Mouse (Mus musculus) heart, adult 9 months (tissue): ENCODE measurements around the gene Sult1a1.

ENCODE experiments used
- DNase-seq, 2 experiments: peaks; one replicate each; pipeline ENCODE4 v3.0.0; 2022; ENCODE audit warnings: low spot score in 2 of 2

The Sult1a1 gene

DNA sequence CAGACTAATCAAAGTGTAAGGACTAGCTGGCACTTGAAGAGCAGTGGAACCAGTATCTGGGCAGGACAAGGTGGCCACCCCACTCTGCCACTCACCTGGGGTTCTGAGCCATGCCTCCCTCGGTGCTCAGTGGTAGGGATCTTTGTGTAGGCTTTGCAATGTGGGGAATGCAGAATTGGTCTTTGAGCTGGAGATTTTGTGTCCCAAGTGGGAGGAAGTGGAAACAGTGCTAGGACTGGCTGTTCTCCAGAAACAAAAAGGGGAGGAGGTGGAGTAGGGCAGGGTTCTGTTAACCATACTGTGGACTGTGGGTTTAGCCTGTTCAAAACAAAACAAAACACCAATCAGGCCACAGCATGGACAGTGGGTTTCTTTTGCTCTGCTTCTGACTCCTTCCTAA, at the start of gene Sult1a1:
Sult1a1 (minus strand) TSS at position 226 of the 400 bp plus-strand sequence.
- peak; percentile 80 to 88 for DNase-seq

DNA sequence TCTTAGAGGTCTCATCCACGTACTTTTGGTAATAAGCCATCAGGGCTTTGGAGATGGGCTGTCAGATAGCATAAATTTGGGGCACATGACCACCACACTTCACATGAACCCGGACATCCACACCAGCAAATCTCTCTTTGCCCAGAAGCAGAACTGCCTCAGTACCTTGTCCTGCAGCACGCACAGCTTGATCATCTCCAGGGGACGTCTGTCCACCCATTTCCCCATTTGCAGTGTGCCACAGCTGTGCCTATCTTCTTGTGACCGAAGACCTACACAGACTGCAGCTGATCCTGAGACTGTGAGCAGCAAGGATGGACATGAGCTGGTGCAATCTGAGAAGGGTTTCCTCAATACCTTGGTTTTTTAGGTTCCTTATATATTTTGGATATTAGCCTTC, 49.4 kb upstream of the Sult1a1 start:
- no peak for DNase-seq

DNA sequence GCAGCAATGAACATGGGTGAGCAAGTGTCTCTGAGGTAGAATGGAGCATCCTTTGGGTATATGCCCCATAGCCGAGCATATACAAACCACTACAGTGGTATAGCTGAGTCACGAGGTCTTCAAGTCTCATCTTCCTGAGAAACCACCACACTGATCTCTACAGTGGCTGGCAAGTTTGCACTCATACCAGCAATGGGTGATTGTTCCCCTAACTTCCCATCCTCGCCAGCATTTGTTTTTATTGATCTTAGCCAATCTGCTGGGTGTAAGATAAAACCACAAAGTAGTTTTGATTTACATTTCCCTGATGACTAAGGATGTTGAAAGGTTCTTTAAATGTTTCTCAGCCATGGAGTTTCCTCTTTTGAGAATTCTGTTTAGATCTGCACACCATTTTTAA, 48.8 kb upstream of the Sult1a1 start:
- no peak for DNase-seq

DNA sequence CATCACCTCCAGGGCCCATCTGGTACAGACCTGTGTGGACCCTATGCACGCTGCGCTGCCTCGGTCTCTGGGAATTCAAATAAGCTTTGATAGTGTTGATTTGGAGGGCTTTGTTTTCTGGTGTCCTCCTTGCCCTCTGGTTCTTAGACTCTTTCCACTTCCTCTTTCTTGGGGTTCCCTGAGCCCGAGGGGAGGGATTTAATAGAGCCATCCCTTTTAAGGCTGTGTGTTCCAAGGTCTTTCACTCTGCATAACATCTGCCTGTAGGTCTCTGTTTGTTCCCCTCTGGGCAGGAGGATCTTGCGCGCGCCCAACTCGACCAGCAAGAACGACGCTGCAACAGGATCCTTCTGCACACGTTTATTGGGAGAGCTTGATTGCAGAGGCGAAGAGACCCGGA, 45.4 kb upstream of the Sult1a1 start:
- DNase-seq: no peak

DNA sequence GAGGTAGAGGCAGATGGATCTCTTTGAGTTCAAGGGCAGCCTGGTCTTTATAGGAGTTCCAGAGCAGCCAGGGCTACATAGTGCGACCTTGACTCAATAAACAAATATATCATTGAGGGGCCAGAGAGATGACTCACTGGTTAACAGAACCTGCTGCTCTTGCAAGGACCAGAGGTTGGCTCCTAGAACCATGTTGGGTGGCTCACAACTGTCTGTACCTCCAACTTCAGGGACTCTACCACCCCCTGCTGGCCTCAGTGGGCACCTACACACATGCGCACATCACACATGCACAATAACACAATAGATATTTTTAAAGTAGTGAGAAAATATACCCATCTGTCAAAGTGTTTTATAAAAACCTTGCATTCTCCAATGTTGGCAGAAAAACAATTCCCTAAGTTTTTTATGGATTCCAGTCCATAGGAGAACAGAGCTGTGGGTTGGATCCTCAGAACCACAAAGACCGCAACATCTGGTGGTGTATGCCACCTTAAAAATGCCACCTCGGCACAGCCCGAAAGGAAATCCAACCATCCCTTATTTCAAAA, 42.6 kb upstream of the Sult1a1 start:
- DNase-seq: no peak

DNA sequence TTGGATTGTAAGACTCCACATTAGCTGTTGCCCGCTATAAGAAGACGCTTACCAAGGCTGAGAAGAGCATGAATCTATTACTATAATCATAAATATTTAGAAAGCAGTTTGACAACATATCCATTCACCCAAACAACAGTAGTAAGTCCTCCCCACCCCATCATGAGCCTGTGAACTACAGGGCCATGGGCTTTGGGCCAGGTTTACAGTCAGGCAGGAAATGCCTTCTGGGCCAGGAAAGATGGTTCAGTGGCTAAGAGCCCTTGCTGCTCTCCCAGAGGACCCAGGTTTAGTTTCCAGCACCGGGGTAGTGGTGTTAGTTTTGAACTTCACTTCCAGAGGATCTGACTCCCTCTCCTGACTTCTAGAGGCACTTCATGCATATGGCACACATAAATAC, 41.3 kb upstream of the Sult1a1 start:
- no peak for DNase-seq

DNA sequence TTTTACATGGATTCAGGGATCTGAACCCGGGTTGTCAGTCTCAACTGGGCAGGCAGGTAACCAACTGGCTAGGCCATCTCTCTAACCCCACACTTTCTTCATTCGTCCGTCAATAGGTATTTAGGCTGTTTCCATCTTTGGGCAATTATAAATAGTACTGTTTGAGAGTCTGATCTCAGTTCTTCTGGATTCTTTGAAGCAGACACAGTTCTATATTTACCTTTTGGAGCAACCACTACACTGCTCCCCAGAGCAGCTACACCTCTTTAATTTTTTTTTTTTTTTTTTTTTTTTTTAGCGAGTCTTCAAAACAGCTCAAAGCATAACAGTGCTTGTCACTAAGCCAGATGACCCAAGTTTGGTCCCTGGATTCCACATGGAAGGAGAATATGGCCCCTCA, 39.4 kb upstream of the Sult1a1 start:
- no peak for DNase-seq

DNA sequence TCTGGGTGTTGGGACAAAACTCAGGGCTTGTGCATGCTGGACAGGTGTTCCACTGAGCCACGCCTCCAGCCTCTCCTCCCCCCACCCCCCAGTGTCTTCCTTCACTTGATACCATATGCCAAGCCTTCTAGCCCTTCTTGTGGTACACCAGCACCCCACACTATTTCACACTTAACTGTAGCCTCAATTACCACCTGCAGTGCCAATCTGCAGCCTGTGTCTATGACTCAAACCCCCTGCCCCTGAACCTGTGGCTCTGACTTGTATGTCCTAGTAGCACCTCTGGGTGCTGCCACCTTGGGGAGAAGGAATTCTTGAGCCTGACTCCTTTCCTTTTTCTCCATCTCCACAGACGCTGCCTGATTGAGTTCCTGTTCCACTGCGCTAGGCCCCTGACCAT, 35.7 kb upstream of the Sult1a1 start:
- no peak for DNase-seq

DNA sequence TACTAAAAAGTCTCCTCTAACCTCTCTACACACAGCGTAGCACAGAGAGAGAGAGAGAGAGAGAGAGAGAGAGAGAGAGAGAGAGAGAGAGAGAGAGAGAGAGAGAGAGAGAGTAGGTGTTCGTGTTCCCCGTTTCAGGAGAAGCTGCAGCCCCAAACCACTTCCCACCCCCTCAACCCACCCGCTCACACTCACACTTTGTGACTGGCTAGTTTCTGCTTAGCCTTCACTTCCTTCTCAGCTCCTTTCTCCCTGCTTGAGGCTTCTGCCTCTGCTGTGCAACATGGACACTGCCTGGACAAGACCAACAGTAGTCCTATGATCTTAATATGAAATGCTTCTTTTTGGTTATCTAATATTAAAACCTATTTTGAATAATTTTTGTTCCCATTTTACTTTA, 34.0 kb upstream of the Sult1a1 start:
- DNase-seq: no peak

DNA sequence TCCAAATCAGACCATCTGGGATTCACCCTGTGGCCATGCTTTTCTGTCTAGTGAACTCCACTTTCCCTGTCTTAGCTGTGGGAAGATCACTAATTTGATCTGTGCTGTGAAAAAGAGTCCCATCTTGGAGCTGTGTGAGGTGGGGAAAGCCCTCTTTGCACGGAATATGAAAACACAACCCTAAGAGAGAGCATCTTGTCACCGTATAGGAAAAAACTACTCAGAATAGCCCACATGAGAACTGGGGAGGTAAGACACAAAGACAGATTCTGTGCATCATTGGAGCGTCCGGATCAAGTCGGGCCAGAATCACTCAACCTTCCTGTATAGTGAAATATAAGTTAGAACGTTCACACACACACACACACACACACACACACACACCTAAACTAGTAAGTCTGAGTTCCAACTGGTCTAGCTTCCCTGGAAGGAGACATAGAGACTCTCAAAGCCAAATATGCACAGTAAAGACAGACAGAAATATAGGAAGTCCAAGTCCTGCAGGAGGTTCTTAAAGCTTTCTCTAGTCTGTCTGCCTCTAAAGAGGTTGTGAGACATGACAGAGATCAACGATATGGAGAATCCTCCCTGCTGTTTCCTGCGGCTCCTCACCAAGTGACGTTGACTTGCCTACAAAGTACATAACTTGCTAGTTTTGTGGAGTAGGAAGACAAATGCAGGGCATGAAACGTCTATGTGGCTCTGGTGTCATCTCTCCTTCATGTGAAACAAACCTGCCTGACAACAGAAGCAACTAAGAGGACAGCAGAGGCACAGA, 32.1 kb upstream of the Sult1a1 start:
- no peak for DNase-seq

DNA sequence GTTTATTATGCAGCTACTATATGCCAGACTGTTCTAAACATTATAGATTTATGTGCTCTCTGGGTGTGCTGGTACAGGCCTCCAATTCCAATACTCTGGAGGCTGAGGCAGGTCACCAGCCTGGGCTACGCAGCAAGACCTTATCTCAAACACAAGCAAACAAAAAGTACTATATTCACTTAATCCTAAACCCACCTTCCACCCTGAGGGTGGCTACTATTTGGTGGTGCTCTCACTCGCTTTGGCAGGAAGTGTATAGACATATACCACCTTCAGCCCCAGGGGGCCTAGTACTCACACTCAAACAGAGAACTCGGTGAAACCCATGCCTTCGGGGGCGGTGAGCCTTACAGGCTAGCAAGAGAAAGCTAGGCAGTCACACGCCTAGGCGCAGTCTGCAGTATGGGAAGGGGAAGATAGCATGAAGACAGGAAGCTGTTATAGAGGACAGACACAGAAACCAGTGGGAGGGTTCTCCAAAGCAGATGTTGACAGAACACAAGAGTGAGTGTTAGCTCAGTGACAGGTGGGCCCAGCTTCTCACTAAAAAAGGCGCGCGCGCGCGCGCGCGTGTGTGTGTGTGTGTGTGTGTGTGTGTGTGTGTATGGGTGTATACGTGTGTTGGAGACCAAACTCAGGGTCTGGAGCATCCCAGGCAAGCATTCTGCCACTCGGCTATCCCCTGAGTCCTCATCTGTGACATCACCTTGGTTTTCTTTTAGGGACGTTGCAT, 31.4 kb upstream of the Sult1a1 start, which contains the start of gene Coro1a:
Coro1a (minus strand) TSS at position 346 of the 733 bp plus-strand sequence.
- peak in 1 of 2 experiments; percentile 13 for DNase-seq

DNA sequence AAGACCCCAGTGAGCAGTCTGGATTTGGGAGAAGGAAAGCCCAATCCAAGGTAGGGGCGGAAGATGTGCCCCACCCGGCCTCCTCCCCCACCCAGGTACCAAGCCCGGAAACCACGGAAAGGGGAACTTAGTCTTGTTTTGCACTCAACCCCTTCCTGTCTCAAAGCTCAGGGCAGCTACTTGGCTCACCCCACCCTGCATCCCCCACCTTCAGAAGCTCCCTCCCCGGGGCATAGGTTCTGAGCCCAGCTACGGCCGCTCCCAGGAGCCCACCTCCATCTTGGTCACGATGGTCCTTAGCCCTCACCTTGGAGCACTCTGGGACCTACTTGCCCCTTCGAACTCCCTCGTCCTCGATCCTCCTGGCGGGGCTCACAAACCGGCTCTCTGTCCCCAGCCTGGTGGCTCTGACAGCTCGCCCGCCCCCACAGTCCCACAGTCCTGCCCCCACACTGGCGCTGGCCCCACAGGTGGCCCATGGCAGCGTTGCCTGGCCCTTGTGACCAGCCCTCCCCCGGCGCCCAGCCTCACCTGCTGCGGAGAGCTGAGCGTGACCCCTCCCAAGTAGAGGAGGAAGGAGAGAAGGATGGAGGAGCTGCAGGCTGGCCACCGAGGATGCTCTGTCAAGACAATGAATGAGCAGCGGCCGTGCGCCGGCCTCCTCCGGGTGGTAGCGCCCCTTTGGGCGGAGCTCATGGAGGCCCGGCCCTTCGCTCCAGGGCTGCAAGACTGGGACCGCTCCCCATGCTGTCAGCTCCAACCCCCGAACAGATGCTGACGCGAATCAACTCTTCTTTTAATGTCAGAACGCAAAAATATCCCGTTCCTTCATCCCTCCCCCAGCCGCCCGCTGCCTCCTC, 28.1 kb upstream of the Sult1a1 start:
- peak; percentile 64 to 72 for DNase-seq

DNA sequence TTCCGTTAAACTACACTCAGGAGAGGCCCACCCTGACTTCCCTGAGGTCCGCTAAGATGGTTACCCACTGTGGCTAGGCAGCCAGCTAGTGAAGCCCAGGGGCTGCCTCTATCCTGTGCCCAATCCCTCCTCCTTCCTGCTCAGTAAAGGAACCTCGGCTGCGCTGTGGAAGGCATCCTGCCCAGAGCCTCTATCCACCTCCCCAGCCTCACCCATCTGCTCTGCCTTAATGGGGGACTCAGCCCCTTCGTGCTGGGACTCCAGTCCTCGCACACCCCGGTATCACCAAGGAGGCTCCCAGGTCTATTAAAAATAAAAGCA, 27.5 kb upstream of the Sult1a1 start:
- no peak for DNase-seq

DNA sequence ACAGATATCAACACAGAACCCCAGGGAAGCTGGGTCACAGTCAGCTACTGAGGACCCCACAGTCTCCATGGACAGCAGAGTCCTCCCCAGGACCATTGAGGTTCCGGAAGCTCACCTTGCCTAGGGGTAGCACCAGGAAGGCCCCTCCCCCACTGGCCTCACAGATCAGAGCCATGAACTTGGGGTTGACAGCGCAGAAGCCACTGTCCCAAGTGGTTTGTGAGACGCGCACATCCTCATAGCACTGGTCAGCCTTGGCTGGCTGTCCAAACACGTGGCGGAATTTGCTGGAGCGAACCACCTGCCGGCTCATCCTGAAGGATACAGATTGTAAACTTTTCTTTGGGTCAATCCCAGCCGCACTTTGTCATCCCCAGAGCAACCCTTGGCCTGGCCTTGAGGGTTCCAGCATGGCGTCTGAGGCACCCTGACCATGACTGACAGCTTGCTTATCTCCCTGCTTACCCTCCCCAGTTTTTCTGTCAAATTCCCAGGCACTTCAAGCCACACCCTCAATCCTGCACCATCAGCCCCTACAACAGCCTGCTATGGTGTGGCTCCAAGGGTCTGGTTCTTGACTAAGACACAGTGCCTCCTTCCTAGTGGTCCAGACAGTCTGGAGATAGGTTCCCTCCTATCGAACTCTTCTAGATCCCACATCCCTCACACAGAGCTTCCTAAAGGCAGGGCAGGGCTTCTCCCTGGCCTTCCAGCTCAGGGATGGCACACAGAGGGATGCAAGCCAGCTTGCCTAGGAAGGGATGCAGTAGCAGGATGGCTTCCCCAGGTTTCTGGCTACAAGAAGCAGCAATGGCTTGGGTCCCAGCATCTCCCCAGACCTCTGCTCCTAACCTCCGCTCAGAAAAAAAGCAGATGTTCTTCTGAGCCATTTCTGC, 26.9 kb upstream of the Sult1a1 start:
- DNase-seq: no peak

DNA sequence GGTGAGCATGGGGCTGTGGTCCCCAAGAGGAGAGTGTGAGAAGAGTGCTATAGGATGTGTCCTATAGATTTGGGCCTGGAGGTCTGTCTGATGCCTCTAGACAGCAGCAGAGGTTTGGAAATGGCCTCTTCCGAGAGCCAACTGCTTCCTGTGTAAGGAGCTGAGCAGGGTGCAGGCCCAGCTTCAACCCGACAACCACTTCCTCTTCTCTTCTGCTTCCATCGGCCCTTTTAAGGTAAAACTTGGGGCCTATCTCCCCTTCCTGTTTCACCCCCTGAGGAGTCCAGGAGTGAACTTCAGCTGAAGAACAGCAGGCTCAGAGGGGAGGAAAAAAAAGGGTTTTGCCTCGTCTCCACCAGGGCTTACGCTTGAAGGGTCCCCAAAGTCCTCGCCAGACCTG, 26.1 kb upstream of the Sult1a1 start:
- DNase-seq: peak in 1 of 2 experiments; percentile 50

DNA sequence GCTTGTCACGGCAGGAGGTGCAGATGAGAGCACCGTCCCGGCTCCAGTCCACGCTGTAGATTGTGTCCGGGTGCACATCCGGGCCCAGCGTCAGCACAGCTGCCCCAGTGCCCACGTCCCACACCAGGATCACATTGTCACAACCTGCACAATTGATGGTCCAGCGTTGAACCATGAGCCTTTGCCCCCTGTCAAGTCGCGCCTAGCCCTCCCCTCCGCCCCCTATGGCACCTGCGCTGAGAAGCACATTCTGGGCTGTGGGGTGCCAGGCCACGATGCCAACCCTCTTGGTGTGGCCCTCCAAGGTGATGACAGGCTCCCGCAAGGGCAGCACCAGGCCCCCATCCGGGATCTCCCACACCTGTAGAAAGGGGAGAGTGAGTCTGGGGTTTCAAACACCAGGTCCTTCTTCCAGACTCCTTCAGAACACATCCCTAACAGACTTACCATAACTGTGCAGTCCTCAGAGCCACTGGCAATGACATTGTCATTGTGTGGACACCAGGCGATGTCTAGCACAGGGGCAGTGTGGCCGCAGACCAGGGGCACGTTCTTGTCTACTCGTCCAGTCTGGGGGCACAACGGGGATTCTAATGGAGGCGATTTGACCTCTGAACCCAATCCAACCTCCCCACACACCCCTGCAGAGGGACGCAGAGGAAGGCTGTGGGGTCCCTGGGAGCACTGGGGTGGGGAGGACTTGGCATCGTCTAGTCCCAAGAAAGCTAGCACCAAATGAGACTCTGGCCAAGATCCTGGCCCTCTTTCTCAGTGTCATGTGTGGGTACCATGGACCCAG, 25.5 kb upstream of the Sult1a1 start:
- no peak for DNase-seq

DNA sequence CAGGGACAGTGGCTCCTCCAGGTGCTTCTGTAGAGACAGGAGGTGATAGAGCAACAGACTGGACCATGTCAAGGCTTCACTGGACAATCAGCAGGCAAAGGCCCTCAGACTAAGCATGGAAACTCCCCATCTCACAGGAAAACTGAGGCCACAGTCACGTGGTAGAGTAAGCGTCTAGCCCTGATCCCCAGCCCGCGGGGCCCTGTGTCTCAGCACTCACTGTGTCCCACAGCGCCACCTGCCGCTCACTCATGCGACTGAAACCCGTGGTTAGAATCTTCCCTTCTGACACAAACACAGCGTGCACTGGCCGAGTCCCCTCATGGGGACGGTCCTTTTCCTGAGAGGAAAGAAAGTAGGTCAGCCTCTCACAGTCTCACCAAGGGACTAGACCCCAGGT, 24.8 kb upstream of the Sult1a1 start:
- DNase-seq: peak; percentile 75 to 83

DNA sequence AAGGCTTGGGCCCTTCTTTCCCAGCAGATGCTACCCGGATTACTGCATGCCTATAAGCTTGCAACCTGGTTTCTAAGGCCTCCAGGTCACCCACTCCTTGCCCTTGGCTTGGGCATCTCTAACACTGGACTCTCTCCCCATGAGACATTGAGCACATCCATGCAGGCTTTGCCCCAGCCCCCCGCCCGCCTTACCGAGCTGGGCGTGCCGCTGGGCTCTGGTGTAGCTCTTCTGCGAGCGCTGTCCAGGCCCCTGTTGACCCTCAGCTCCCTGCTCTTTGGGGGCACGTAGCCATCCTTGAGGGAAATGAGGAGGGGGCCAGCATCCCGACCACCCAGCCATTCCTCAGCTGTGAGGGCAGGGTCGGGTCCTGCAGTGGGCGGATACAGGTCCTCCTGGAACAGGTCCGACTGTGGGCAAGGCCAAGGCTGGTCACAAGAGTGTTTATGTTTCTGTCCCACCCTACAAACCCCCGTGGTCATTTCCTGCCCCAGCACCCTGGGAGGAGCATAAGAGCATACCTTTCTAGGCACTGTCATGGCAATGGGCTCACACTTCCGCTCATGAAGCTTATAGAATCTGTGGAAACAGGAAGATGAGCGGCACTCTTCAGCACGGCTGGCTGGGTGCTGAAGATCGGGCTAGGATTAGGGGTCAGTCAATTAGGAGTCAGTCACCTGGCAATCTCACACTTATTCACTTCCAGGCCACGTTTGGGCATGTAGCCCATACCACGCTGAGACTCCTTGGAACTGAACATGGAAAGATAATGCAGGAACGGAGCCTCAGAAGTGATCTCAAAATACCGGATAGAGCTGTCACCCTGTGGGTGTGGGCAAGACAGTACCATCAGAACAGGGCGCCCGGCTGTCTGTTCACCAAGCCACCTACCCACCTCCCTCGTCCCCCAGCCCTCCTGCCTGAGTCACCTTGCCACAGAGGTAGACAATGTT, 24.1 kb upstream of the Sult1a1 start:
- no peak for DNase-seq

DNA sequence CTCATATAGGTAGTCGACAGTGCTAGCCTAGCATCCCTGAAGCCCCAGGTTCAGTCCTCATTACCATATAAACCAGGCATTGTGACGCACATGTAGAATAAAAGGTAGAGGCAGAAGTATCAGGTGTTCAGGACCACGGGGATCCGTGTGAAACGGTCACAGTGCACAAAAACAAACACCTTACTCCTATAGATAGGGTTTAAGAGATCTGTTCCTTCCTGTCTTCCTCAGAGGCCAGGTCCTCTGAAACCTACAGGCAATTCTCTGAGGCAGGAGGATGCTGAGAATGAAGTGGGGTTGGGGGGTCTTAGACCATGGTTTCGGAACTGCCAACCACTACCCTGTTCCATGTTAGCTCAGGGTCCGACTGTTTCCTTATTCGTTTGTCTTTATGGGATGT, 21.6 kb upstream of the Sult1a1 start:
- DNase-seq: no peak
